Mouse (Mus musculus) gonadal fat pad, adult 2 months (tissue): Measurements from ENCODE around the gene Evi2b. TPM values are rescaled to one million over a fixed set of nuclear protein-coding genes. Genes with fewer than 3 reads are reported as not detected.

Experiments
- DNase-seq: peaks from one replicate; pipeline ENCODE4 v3.0.0-alpha.2; 2012; ENCODE audit warnings: low read depth
- polyA plus RNA-seq: library from polyadenylated mRNA; depleted of rRNA; stranded (reverse); fragments of >200 nt; gene quantifications from 2 replicates; pipeline ENCODE4 v1.2.3, GENCODE M21; 2012; rRNA removed

Gene Evi2b
- 4.9 and 6.3 TPM in 2 replicates for polyA plus RNA-seq

- DNase-seq = no peak
Measured at GRCm38 (mm10) chr11:79523560-79524309, at the start of gene Evi2b. TSS of gene Evi2b (minus strand) at chr11:79523762.

- no peak for DNase-seq
Measured at GRCm38 (mm10) chr11:79570319-79570718, 46.8 kb upstream of the Evi2b start.

GRCm38 (mm10) chr11:79568197-79568911 is 44.8 kb upstream of the Evi2b start:
- no peak for DNase-seq

GRCm38 (mm10) chr11:79566947-79567346 is 43.4 kb upstream of the Evi2b start:
- DNase-seq = no peak

GRCm38 (mm10) chr11:79563493-79563892 is 39.9 kb upstream of the Evi2b start:
- DNase-seq = no peak

DNA sequence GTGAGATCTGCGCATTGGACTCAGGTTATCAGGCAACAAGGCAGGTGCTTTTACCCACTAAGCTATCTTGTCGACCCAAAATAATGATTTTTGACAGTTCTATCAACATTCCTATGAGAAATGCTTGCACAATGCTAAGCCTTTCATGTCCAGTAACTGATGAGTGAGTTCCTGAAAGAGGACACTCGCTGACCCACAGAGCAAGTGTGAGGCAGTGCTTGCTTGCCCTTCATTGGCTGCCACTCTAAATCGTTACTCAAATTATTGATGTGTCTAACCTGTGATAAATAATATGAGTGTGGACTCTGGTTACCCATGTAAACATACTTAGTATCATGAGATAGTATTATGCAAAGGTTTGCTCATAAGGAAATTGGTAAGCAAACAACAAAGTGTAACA is 37.0 kb upstream of the Evi2b start:
- no peak for DNase-seq

DNA sequence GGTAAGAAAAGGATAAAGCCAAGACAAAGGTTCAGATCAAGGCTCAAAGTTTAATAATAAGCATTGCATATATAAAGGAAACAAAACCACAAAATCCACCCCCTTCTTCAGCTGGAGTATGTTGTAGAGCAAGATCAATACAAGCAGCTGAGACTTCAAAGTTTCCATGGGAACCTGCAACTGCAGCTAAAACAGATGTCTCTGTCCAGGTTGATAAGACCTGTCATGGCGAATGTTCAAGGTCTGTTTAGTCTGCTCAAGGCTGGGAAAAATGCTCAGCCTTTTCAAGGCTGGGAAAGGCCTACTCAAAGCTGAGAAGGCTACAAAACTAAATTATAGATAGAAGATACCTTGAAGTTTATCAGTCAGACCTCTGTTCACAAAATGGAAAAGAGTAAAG is 29.1 kb upstream of the Evi2b start:
- no peak for DNase-seq

- DNase-seq = no peak
Measured at GRCm38 (mm10) chr11:79536293-79536692, 12.7 kb upstream of the Evi2b start.

GRCm38 (mm10) chr11:79535554-79535953 is 12.0 kb upstream of the Evi2b start:
- DNase-seq = no peak

DNA sequence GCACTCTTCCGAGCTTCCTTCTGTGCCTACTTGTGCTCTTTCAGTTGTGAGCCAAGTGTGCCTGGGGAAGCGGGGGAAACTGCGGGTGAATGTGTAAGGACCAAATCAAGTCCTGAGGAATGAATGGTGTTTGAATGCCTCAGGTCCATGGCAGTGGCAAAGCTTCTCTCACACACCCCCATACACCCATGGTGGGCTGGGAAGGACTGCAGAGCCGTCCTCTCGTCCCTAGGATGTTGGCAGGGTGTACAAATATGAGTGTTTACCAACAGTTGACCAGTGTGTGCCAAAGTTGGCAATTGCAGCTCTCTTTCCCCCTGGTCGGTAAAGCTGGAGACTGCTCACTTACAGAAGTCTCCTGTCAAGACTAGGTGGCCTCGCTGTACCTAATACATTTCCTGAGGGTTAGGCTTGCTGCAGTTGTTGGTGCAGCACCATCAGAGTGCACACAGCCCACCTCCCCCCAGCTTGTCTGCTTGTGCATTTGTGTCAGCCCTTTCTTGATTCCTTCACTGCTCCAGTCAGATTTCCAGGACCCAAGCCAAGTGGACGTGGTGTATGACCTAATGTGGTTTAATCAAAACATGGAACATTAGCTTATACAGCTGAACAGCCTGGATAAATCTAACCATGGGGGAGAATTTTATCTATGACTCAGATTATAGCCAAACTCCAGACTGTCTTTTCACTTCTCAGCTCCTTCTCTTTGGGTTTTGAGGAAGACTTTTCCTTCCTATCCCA is 10.6 kb upstream of the Evi2b start:
- no peak for DNase-seq

DNA sequence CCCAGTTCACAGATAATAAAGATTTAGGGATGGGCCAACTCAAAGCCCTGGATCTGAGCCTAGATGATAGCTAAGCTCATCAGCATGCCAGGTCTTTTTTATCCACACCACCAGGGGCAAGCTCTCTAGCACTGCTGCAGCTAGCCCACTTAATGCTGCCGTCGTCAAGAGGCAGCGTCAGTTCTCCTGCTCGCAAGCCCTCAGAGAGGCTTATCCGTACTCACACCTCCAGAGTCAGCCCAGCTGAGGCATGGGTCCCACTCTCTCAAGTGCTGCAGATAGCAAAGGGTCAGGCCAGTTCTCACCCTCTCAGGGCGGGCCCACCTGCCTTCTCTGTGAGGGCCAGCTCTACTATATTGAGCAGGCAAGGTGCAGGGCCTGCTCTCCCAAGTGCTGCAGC is 9.7 kb upstream of the Evi2b start:
- no peak for DNase-seq

- no peak for DNase-seq
Measured at GRCm38 (mm10) chr11:79531485-79531884, 7.9 kb upstream of the Evi2b start.

GRCm38 (mm10) chr11:79530774-79531173 is 7.2 kb upstream of the Evi2b start:
- no peak for DNase-seq

DNA sequence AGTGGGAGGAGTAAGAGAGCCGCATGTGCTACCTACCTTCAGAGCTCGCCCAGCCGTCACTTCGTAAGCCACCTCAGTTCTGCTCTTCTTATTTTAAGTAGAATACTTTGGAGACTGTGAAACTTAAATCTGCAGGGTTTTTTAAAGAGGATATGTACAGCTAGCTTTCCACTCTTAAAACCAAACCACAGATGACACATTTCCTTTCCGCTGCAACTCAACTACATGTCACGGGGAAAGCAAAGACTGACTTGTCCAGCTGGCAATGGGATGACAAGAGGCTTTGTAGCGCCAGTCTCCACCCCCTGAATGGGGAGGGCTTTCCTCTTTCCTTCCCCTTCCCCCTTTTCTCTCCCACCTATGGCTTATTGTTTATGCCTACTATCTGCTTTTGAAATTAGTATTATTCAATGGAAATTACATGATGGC is 6.8 kb upstream of the Evi2b start, which contains the start of the genes Evi2 and Evi2a:
Gene Evi2, minus strand, starts transcription at position 257 of the 429 bp plus-strand sequence.
Gene Evi2a, minus strand, starts transcription at position 277 of the 429 bp plus-strand sequence.
- DNase-seq = no peak

GRCm38 (mm10) chr11:79529736-79530135 is 6.2 kb upstream of the Evi2b start:
- no peak for DNase-seq

- DNase-seq = no peak
Measured at GRCm38 (mm10) chr11:79529226-79529625, 5.7 kb upstream of the Evi2b start.

DNA sequence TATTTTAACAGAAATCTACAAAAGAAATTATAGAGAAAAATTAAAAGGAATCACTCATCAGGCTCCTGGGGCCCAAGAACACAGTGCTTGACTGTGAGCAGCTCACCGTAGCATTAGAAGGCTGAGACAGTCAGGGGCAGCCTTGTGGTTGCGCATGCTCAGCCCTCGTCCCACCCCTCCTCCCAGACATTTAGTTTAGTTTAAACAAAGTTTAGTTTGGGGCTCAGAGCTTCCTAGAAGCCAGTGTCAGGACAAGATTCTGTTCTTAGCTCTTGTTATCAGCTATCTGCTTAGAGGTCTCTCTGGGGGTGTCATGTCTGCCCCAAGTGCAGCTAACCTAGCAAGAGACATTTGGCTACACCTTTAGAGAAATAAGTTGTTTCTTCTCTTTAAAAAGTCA is 5.0 kb upstream of the Evi2b start:
- no peak for DNase-seq

DNA sequence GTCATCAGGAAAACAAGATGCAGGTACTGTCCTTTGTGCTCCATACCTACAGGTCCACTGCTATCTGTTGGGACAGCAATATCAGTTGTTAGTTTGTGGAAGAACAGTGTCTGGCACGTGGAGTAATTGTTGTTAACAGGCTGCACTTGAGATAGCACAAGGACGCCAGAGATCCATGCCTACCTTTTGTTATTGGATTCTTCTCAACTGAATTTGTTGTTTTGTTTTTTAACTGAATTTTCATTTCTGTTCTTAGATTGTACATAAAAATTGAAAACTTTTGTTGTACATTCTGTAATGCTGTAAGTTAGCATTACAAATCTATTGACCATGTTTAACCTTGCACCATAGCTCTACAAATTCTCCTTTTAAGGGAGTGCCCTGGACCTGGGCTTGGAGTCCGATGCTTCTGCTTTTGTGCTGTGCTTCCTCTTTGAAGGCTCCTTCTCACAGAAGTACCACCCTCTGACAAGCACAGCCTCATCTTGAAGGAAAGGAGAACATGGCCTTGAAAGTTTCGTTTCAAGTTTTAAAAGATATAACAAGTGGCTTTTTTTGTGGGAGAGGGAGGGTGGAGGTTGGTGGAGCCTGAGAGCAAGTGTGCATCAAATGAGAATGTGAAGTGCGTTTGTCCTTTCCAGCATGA is 4.3 kb upstream of the Evi2b start:
- no peak for DNase-seq

DNA sequence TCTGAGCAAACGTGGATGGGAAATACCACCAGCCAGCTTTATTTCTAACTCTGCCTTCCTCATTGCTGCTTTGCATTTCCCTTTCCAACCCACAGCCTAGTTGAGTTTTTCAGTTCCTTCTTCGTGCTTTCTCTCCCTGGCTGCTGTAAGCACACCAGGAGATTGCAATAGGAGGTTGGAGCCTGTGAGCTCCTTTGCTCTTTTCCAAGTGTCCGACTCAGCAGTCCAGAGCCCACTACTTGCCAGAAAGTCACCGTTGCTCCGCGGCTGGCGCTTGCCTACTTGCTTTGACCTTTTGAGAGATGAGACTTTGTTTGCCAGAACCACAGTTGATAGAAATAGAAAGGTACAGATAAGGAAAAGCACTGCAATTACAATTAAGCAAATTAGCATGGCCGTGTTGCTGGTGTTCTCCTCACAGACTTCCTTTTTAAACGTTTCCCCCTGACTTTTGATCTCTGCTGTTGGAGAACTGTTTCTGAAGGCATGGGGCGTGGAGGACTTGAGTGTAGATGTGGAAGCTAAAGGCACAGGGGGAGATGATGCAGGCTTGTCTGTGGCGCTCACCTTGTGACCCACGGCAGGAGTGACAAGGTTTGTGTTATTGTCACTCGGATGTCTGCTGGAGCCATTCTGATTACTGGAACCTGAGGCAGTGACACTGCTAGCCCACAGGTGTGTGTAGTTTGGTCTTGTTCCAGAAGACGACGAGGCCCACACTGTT is 3.6 kb upstream of the Evi2b start:
- no peak for DNase-seq

DNA sequence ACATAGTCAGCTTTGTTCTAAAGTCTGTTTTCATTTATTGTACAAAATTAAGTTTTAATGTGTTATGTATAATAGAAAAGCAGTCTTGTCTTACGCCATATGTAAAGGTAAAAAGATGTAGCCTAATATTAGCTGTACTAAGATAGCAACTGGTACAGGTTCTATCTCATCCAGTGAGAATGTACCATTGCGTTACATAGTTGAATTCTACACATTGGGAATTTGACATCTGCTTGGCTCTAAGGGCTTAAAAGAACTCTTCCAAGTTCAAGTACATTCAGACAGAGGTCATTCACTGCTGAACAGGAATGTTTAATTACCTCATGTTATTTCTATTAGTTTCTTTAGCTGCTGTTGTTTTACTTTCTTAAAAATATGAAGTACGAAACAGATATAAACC is 3.0 kb upstream of the Evi2b start:
- no peak for DNase-seq

GRCm38 (mm10) chr11:79524310-79524575 is 681 bp upstream of the Evi2b start:
- DNase-seq = no peak

GRCm38 (mm10) chr11:79522944-79523343 is 618 bp downstream of the Evi2b start:
- no peak for DNase-seq
